Mouse (Mus musculus): ENCODE data around the gene Rps27. TPM values are rescaled to one million over a fixed set of nuclear protein-coding genes. Genes with fewer than 3 reads are reported as not detected.

Rps27 gene
- polyA plus RNA-seq, 1 experiment from 2014 or later = 1,661 TPM

DNA sequence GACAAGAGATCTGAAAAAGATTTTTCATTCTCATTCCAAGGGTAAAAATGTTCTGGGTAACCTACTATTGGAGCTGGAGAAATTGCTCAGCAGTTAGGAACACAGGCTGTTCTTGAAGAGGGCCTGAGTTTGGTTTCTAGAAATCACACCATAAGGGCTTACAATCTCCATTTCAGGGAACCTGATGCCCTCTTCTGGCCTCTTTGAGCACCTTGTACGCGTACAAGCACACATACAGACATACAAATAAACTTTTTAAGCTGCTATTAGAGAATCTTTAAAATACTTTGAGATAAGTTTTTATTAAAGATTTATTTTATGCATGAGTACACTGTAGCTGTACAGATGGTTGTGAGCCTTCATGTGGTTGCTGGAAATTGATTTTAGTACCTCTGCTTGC lies 8.9 kb downstream of the Rps27 start:
- no peak overlapping the region for H3K4me3 ChIP-seq (ENCODE audit: low read depth, low read length)
- peaks cover 3% of the 10 kb centered on the region; the same call in 1 of the 2 replicates for H3K36me3 ChIP-seq (ENCODE audit: control insufficient read depth, insufficient read depth, low read length)
- no peak for DNase-seq (ENCODE audit: low spot score)
- no peak overlapping the region for H3K9ac ChIP-seq (ENCODE audit: low read length)
- no peak overlapping the region for H3K4me2 ChIP-seq (replicated peaks; ENCODE audit: low read depth)
- no peak overlapping the region for H3K27ac ChIP-seq (replicated peaks)
- no peak for ATAC-seq (ENCODE audit: low FRiP score, low TSS enrichment)
- H3K9me3 ChIP-seq (ENCODE audit: control insufficient read depth, low read length) = no peaks in the 10 kb centered on the region
- H3K4me1 ChIP-seq (replicated peaks; ENCODE audit: control insufficient read depth, insufficient read depth) = no peaks in the 10 kb centered on the region
- H3K27me3 ChIP-seq (ENCODE audit: control insufficient read depth, insufficient read depth, low read length) = no peaks in the 10 kb centered on the region
- WGBS = 97% methylated on average over 2 of the region's 2 CpGs
- TF ChIP-seq CTCF (IDR thresholded peaks at IDR 0.05; ENCODE audit: low read depth) (no peak), EP300 (optimal IDR thresholded peaks at IDR 0.05) (no peak)

DNA sequence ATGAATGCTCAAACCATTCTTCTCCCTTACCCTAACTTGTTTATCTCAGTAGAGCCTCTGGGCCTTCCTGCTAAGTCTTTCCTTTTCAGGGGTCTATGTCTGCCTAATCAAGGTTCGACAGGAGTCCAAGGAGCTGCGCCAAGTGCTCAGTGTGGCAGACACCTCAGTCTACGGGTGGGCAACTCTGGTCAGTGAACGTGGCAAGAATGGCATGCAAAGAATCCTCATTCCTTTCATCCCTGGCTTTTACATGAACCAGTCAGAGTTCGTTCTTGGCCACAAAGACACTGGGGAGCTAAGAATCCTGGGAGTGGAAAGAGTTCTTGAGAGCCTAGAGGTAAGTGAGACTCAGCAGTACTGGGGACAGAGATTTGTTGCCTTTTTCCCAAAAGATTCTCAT lies 9.8 kb downstream of the Rps27 start:
- H3K36me3 ChIP-seq (ENCODE audit: control insufficient read depth, insufficient read depth, low read length) = peaks cover 2% of the 10 kb centered on the region; the same call in 1 of the 2 replicates
- TF ChIP-seq EP300 (optimal IDR thresholded peaks at IDR 0.05) (no peak), CTCF (IDR thresholded peaks at IDR 0.05; ENCODE audit: low read depth) (no peak)
- ATAC-seq (ENCODE audit: low FRiP score, low TSS enrichment) (no peak), DNase-seq (ENCODE audit: low spot score) (no peak)
- H3K27ac ChIP-seq (replicated peaks) = no peak overlapping the region
- H3K4me1 ChIP-seq (replicated peaks; ENCODE audit: control insufficient read depth, insufficient read depth) = no peaks in the 10 kb centered on the region
- H3K27me3 ChIP-seq (ENCODE audit: control insufficient read depth, insufficient read depth, low read length) = no peaks in the 10 kb centered on the region
- no peak overlapping the region for H3K4me3 ChIP-seq (ENCODE audit: low read depth, low read length)
- no peak overlapping the region for H3K4me2 ChIP-seq (replicated peaks; ENCODE audit: low read depth)
- H3K9me3 ChIP-seq (ENCODE audit: control insufficient read depth, low read length) = no peaks in the 10 kb centered on the region
- no peak overlapping the region for H3K9ac ChIP-seq (ENCODE audit: low read length)
- WGBS = 65% methylated on average over 5 of the region's 5 CpGs

DNA sequence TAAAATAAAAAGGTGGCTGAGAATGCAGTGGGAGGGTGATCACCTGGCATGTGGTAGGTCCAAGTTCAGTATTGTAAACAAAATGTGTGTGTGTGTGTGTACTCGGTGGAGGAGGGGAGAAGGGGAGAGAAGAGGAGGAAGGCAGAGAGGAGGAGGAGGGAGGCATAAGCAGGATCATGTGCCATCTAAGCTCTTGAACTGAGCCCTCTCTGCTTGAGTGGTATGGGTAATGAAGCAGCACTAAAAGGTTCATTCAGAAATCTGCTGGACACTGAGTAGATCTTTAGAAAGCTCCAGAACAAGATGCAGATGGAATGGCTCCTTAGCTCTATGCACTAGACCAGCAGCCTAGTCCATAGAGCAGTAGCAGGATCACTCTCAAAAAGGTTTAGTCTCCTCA lies 10.6 kb downstream of the Rps27 start:
- no peak for DNase-seq (ENCODE audit: low spot score)
- Histone ChIP-seq H3K9me3 (ENCODE audit: control insufficient read depth, low read length) (no peaks in the 10 kb centered on the region), H3K9ac (ENCODE audit: low read length) (no peak overlapping the region), H3K36me3 (ENCODE audit: control insufficient read depth, insufficient read depth, low read length) (no peaks in the 10 kb centered on the region), H3K4me3 (ENCODE audit: low read depth, low read length) (no peak overlapping the region), H3K4me1 (replicated peaks; ENCODE audit: control insufficient read depth, insufficient read depth) (no peaks in the 10 kb centered on the region), H3K27ac (replicated peaks) (no peak overlapping the region), H3K4me2 (replicated peaks; ENCODE audit: low read depth) (no peak overlapping the region), H3K27me3 (ENCODE audit: control insufficient read depth, insufficient read depth, low read length) (no peaks in the 10 kb centered on the region)
- no peak for ATAC-seq (ENCODE audit: low FRiP score, low TSS enrichment)
- no peak for TF ChIP-seq EP300 (optimal IDR thresholded peaks at IDR 0.05)
- 55% methylated on average over 1 of the region's 1 CpGs for WGBS

DNA sequence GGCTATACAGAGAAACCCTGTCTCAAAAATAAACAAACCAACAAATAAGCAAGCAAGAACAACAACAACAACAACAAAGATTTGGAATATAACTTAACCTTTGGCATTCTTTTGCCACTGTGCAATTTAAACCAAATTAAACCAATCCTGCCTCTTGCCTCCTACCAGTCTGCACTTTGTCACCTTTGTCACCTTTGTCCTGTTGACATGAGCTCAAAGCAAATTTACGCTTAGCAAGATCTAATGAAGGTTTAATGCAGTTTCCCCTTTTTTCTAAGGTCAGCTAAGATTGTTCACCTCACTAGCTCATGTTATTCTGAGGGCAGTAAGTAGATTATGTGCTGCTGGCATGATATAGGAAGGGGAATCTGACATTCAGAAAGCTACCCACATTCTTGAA lies 15.9 kb downstream of the Rps27 start:
- Histone ChIP-seq H3K27me3 (ENCODE audit: control insufficient read depth, insufficient read depth, low read length) (no peaks in the 10 kb centered on the region), H3K36me3 (ENCODE audit: control insufficient read depth, insufficient read depth, low read length) (no peaks in the 10 kb centered on the region), H3K4me3 (ENCODE audit: low read depth, low read length) (no peak overlapping the region), H3K4me1 (replicated peaks; ENCODE audit: control insufficient read depth, insufficient read depth) (no peaks in the 10 kb centered on the region), H3K9ac (ENCODE audit: low read length) (no peak overlapping the region), H3K9me3 (ENCODE audit: control insufficient read depth, low read length) (no peaks in the 10 kb centered on the region), H3K27ac (replicated peaks) (no peak overlapping the region), H3K4me2 (replicated peaks; ENCODE audit: low read depth) (no peak overlapping the region)
- TF ChIP-seq CTCF (IDR thresholded peaks at IDR 0.05; ENCODE audit: low read depth) = no peak
- TF ChIP-seq EP300 (optimal IDR thresholded peaks at IDR 0.05) = no peak
- DNase-seq (ENCODE audit: low spot score) (no peak), ATAC-seq (ENCODE audit: low FRiP score, low TSS enrichment) (no peak)
- 68% methylated on average over 1 of the region's 1 CpGs for WGBS

DNA sequence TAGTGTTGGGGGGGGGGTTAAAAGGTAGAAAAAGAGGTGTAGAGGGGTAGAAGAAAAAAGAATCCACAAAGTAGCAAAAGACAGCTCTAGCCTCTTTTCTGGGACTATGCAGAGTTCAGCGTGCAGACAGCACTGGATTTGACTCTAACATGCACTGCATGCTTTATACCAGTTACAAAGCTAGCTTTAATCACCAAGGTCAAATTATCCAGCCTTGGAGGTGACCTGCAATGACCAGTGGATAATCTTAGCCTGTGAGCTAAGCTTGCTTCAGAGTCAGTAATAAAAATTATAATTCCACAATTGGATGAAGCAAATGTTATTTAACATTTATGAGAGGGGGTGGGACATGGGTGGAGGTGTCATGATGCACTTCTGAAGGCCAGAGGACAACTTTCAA lies 17.8 kb downstream of the Rps27 start:
- TF ChIP-seq EP300 (optimal IDR thresholded peaks at IDR 0.05) (no peak), CTCF (IDR thresholded peaks at IDR 0.05; ENCODE audit: low read depth) (no peak)
- ATAC-seq (ENCODE audit: low FRiP score, low TSS enrichment) (no peak), DNase-seq (ENCODE audit: low spot score) (no peak)
- WGBS = 88% methylated on average over 1 of the region's 1 CpGs
- Histone ChIP-seq H3K4me1 (replicated peaks; ENCODE audit: control insufficient read depth, insufficient read depth) (no peaks in the 10 kb centered on the region), H3K27ac (replicated peaks) (no peak overlapping the region), H3K27me3 (ENCODE audit: control insufficient read depth, insufficient read depth, low read length) (no peaks in the 10 kb centered on the region), H3K9me3 (ENCODE audit: control insufficient read depth, low read length) (no peaks in the 10 kb centered on the region), H3K9ac (ENCODE audit: low read length) (no peak overlapping the region), H3K36me3 (ENCODE audit: control insufficient read depth, insufficient read depth, low read length) (no peaks in the 10 kb centered on the region), H3K4me2 (replicated peaks; ENCODE audit: low read depth) (no peak overlapping the region), H3K4me3 (ENCODE audit: low read depth, low read length) (no peak overlapping the region)

DNA sequence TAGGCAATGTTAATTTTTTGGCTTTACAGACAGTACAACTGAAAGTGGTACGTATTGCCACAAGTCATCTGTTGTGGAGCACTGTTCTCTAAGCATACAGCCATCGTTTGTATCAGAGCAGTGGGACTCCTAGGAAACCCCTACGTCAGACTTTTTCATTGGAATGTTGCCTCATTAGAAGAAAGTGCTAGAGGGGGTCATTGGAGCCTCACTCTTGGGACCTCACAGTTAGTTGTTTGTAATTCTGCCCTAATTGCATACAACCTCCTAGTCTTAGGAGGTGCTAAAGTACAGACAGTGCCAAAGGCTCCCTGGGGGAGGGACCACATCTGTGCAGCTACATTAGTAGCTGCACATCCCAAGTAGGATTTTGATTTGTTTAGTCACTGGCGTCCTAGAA lies 18.7 kb downstream of the Rps27 start:
- no peak for TF ChIP-seq CTCF (IDR thresholded peaks at IDR 0.05; ENCODE audit: low read depth)
- TF ChIP-seq EP300 (optimal IDR thresholded peaks at IDR 0.05) = no peak
- WGBS = 58% methylated on average over 4 of the region's 4 CpGs
- H3K27ac ChIP-seq (replicated peaks) = no peak overlapping the region
- no peaks in the 10 kb centered on the region for H3K36me3 ChIP-seq (ENCODE audit: control insufficient read depth, insufficient read depth, low read length)
- no peaks in the 10 kb centered on the region for H3K4me1 ChIP-seq (replicated peaks; ENCODE audit: control insufficient read depth, insufficient read depth)
- H3K9ac ChIP-seq (ENCODE audit: low read length) = no peak overlapping the region
- no peak overlapping the region for H3K4me2 ChIP-seq (replicated peaks; ENCODE audit: low read depth)
- DNase-seq (ENCODE audit: low spot score) (no peak), ATAC-seq (ENCODE audit: low FRiP score, low TSS enrichment) (no peak)
- H3K4me3 ChIP-seq (ENCODE audit: low read depth, low read length) = no peak overlapping the region
- H3K9me3 ChIP-seq (ENCODE audit: control insufficient read depth, low read length) = no peaks in the 10 kb centered on the region
- no peaks in the 10 kb centered on the region for H3K27me3 ChIP-seq (ENCODE audit: control insufficient read depth, insufficient read depth, low read length)
